Mouse (Mus musculus) thymus, postnatal 14 days (tissue): Measurements from ENCODE around the gene Ubl3.
A peak's percentile ranks its signal among the peaks of the same experiment; 100 is the strongest.

Experiments used
- DNase-seq: peaks from one replicate; pipeline ENCODE4 v3.0.0; 2021

Ubl3 gene

DNA sequence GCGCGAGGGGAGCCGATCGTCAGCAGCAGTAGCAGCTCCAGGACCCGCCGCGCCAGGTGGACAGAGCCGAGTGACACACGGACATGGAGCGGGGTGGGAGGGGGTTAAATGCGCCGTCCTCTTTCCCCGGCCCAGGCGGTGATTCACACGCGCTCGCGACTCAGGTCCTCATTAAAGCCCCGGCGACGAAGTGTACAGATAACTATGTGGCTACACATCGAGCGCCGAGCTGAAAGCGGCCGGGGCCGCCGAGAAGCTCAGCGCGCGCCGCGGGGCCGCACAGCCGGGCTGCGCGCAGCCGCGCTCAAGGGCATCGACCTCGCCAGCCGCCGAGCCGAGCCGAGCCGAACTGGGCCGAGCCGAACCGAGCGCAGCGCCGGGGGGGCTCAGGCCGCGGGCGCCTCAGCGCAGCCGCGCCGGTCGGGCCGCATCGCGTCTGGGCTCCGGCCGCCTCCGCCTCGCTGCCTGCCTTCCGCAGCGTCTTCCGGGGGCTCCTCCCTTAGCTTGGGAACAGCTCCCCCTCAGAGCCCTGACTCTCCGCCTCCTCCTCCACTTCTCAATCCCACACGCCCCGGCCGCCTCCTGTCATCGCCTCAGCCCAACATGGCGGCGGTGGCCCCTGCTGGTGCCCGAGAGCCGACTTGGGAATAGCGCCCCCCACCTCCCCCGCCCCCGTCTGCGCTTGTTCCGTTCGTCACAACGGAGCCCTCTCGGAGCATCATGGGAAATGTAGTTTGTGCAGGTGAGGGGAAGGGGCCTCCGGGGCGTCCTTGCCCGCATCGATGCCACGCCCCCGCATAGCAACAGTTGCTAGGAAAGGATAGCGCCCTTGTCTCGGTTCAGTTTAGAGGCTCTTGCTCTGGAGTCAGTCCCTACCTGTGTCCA is at the start of gene Ubl3:
TSS of gene Ubl3 (minus strand) at position 603 of the 885 bp plus-strand sequence.
- peak; percentile 95 for DNase-seq

GRCm38 (mm10) chr5:148598376-148598775 is 45.8 kb upstream of the Ubl3 start:
- no peak for DNase-seq

- DNase-seq, result no peak
Measured at GRCm38 (mm10) chr5:148596086-148596753, 43.6 kb upstream of the Ubl3 start.

DNA sequence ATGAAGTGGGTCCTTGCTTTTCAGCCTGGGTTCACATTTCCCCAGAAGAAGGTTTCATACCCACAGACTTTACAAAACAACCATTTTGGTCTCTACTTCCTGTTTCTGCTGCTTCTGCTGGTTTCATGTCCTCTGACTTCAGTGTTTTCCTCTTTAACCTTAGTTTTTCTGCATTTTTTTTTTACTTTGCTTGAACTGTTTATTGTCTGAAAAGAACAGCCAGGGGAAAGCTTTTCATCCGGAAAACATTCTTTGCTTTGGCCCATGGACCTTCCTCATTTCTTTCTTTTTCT is 42.8 kb upstream of the Ubl3 start:
- DNase-seq, result no peak

DNA sequence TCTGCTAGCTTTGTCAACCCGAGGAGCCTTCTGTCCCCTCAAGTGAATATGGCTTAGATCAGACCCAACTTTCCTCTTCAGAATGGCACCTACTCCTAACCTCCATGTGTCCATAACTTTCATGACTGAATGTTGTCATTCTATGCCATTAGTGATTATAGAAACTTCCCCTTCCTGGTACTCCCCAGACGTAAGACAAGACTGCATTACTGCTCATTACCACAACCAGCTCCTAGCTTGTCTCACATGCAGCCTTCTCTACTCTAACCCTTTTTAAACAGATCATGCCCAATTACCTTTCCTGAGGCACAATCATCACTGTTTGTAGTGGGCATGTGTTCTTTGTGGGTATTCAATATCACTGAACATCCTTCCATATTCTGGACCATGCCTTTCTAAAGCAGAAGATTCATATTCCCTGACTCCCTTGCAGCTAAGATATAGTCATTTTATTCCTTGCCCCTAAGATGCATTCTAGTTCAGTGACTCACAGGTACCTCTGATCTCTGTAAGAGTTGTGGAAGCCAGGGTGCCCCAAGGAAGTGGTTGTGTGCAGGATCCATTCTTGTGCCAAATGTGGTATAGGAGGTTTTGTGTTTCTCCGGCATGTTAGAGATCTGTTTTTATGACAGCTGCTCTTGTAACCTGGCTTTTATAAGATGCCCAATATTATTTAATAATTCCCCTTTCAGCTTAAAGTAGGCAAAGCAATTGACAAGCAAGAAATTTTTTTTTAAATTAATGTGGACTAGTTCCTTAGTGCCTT is 42.3 kb upstream of the Ubl3 start:
- no peak for DNase-seq

GRCm38 (mm10) chr5:148593607-148594006 is 41.0 kb upstream of the Ubl3 start:
- DNase-seq, result no peak

DNA sequence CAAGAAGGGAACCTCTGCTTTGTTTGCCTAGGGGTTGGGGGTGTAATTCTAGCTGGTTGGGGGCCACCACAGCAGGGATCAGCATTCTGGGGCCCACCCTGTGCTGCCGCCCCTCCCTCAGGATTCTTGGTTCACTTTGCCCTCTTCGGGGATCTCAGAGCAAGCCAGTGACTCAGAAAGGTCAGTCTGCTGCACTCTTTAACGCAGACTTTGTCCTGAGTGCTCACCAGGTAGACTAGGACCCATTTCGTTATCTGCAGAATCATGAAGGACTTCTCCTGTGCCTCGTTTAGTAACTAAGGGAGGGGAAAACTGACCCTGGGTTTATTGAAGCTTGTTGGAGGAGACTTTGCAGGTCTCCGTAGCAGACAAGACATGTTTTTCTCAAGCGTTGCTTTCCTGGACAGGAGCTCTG is 38.9 kb upstream of the Ubl3 start:
- DNase-seq, result no peak

DNA sequence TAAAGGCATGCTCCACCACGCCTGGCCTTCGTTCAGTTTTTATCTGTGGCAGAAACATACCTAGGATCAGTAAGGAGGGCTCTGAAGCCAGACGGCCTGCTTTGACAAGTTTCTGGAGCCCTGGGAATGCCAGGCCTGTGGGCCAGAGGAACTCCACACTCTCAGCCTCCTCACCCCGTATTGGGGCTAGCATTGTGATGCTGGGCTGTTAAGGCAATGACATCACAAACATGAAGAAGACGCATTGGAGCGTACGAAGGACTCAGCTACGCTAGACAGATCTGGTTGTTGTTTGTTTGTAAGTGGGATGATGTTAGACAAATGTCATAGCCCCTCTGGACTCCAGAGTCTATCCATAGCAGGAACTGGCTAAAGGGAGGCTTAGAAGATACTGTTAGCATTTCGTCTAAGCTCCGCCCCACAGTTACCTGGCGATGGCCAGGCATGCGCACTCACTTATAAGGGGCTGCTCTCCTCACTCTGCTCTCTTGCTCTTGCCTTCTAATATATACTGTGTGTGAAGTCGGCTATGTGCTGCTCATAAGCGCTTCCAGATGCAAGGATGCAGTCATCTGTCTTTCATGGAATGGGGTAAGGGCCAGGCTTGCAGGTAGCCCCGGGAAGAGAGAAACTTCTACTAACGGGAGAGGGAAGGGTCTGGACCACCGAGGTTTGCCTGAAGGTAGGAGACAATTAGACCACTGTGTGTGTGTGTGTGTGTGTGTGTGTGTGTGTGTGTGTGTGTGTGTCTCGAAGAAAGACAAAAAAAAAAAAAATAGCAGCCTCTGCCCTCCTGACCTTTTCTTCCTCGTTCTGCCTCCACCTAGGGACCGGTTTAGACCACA is 38.2 kb upstream of the Ubl3 start:
- no peak for DNase-seq

DNA sequence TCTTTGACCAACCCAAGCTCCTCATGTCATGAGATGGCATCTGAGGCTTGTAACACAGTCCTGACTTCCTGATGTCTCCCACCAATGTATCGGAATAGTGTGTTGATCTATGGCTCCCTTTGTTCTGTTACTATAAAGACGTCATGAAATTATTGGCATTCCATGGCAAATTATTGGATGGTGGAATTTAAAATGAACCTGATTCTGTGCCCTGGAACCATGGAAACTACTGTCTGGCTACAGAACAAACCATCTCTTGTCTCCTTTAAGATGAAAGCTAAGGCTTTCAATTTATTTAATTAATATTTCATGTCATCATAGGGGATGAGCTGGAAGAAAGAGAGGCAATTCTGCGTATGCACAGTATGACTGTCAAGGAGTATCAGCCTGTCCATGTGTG is 36.4 kb upstream of the Ubl3 start:
- no peak for DNase-seq

DNA sequence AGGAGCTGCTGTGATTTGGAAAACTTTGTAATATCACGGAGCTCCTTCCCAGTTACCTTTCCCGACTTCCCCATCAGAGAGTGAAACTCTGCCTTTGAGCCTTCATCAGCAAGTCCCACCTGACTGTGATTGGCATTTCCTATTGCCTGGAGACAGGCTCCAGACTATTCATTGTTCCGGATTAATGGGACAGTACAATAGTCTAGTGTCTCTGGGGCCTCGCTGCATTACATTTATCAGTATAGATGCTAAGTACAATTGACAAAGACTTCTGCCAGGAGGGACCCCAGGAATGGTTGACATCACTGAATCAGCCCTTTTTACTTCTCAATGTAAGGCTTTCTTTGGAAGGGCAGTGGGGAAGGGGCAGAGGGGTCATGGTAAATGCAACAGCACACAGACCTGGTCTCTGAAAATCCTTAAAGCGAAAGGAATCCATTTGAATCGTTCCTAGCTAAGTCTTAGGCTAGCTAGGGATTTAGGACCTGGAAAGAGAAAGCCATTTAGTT is 35.6 kb upstream of the Ubl3 start:
- no peak for DNase-seq

GRCm38 (mm10) chr5:148580388-148580985 is 27.9 kb upstream of the Ubl3 start:
- DNase-seq, result no peak

GRCm38 (mm10) chr5:148579156-148579555 is 26.6 kb upstream of the Ubl3 start:
- no peak for DNase-seq

GRCm38 (mm10) chr5:148578353-148578752 is 25.8 kb upstream of the Ubl3 start:
- no peak for DNase-seq

DNA sequence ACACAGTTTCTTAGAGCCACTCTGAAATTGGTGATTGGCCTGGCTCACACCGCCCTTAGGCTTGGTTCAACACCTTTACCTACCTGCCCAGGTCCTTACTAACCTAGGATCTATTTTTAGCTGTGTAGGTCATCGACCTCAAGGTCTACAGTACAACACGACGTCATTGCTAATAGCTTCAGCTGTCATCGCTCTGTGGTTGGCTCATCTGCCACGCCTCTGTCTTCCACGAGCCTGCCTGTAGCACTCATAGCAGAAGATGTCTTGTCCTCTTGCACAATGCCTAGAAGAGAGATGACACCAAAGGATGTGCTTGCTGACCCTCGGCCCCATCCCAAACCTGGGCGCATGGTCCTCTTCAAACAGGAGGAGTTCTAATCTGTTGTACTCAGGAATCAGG is 24.7 kb upstream of the Ubl3 start:
- no peak for DNase-seq

DNA sequence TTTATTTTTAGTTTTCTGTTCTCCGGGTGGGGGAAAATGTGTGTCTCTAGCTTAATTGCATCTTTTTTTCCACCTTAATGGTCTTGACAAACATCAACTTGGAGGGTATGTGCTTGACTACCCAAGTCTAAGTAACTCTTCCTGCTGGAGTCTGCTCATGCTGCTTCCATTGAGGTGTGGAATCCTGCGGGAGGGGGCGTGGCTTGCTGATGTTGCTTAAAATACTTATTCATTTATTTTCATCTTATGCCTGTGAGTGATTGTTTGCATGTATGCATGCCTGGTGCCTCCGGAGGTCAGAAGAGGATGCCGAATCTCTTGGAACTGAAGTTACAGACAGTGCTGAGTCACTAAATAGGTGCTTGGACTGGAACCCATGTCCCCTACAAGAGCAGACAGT is 22.6 kb upstream of the Ubl3 start:
- DNase-seq, result no peak

- DNase-seq, result no peak
Measured at GRCm38 (mm10) chr5:148572676-148573075, 20.1 kb upstream of the Ubl3 start.

- DNase-seq, result no peak
Measured at GRCm38 (mm10) chr5:148570571-148571304, 18.1 kb upstream of the Ubl3 start.

- DNase-seq, result no peak
Measured at GRCm38 (mm10) chr5:148569444-148569843, 16.9 kb upstream of the Ubl3 start.

- no peak for DNase-seq
Measured at GRCm38 (mm10) chr5:148565636-148566035, 13.0 kb upstream of the Ubl3 start.

GRCm38 (mm10) chr5:148564073-148564472 is 11.5 kb upstream of the Ubl3 start:
- no peak for DNase-seq

GRCm38 (mm10) chr5:148563281-148563680 is 10.7 kb upstream of the Ubl3 start:
- DNase-seq, result no peak
